Mouse (Mus musculus): ENCODE measurements around the gene Hsd17b14. TPM values are rescaled to one million over a fixed set of nuclear protein-coding genes. Genes with fewer than 3 reads are reported as not detected.
A peak's percentile ranks its signal among the peaks of the same experiment; 100 is the strongest.

The Hsd17b14 gene
- polyA plus RNA-seq, 1 experiment from 2014 or later = 0.45 TPM

DNA sequence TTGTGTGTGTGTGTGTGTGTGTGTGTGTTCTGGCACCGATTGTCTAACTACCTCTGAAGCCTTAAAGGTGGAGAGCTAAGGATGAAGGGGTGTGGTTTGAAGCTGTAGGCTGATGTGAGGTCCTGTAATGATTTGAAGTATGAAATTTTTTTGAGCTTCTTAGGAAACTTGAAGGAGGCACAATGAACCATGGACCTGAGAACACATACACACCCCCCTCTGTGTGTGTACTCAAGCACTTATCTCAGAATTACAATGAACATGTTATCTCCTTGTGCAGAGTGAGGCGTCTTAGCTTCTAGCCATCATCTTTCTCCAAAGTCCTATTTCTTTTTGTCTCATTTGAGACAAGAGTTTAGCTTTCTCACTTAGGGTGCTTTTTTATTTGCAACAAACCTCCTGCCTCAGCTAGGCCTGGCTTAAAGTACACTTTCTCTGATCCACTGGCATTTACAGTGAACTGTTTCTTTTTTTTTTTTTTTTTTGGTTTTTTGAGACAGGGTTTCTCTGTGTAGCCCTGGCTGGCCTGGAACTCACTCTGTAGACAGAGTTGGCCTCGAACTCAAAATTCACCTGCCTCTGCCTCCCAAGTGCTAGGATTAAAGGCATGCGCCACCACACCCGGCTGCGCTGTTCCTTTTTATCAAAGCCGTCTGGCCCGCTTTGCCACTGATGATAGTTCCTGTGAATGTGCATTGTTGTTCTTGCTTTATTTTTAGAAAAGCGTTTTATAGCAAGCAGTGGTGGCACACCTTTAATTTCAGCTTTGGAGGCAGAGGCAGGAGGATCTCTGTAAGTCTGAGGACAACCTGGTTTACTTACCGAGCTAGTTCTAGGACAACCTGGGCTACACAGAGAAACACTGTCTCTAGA, 14.1 kb downstream of the Hsd17b14 start:
- Histone ChIP-seq H3K36me3 (ENCODE audit: control insufficient read depth, insufficient read depth, low read length) (no peaks in the 10 kb centered on the region), H3K4me2 (replicated peaks; ENCODE audit: low read depth, low read length) (peak overlapping the region; percentile 65), H3K27me3 (ENCODE audit: control insufficient read depth, insufficient read depth, low read length) (no peaks in the 10 kb centered on the region), H3K4me1 (replicated peaks; ENCODE audit: control insufficient read depth, insufficient read depth, low read length) (no peaks in the 10 kb centered on the region), H3K9me3 (ENCODE audit: control insufficient read depth, low read length) (no peaks in the 10 kb centered on the region), H3K9ac (ENCODE audit: low read depth, low read length) (peak overlapping the region; percentile 29; the same call in 1 of the 2 replicates), H3K4me3 (ENCODE audit: low read depth, low read length) (peak overlapping the region; percentile 37; the same call in 1 of the 2 replicates), H3K27ac (ENCODE audit: low read depth, low read length) (no peak overlapping the region)
- no peak for DNase-seq (ENCODE audit: low spot score)
- no peak for ATAC-seq (ENCODE audit: low FRiP score)
- 80% methylated on average over 10 of the region's 10 CpGs for WGBS

DNA sequence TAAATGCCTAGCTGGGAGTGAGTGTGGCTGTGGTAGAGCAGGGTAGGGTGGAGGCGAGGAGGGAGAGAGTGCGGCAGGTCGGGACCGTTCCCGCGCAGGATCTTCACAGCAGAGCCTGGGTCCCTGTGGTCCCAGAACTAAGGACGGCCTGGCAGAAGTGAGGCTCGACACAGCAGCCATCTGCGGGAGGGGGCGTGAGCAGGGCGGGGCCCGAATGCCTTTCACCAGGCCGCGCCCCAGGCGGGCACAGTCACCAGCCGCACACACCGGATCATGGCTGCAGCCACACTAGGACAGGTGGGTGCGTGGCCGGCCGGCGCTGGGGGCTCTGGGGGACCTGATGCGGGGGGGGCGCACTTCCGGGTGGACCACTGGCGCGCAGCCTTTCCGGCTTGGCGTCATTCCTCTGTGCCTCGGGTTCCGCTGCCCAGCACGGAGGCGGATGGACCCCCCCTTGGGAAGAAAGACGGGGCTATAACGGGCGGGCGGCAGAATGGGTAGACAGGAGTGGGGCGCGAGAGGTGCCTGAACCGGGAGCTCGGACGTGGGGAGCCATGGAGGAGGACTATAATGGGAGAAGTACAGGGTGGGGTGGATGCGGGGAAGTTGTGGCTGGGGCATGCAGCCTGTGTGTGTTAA, 15.5 kb downstream of the Hsd17b14 start, which contains the start of gene Bcat2:
Gene Bcat2 (plus strand): TSS at position 51 of the 639 bp plus-strand sequence.
- ATAC-seq (ENCODE audit: low FRiP score) (peak; percentile 78), DNase-seq (ENCODE audit: low spot score) (peak; percentile 71)
- H3K27ac ChIP-seq (ENCODE audit: low read depth, low read length) = peak within 1 kb of the TSS; percentile 74
- peak within 1 kb of the TSS; percentile 85 for H3K9ac ChIP-seq (ENCODE audit: low read depth, low read length)
- H3K9me3 ChIP-seq (ENCODE audit: control insufficient read depth, low read length) = no peaks in the 10 kb centered on the region
- H3K4me2 ChIP-seq (replicated peaks; ENCODE audit: low read depth, low read length) = peak within 1 kb of the TSS; percentile 64
- no peaks in the 10 kb centered on the region for H3K36me3 ChIP-seq (ENCODE audit: control insufficient read depth, insufficient read depth, low read length)
- no peaks in the 10 kb centered on the region for H3K4me1 ChIP-seq (replicated peaks; ENCODE audit: control insufficient read depth, insufficient read depth, low read length)
- no peaks in the 10 kb centered on the region for H3K27me3 ChIP-seq (ENCODE audit: control insufficient read depth, insufficient read depth, low read length)
- peak within 1 kb of the TSS; percentile 72 for H3K4me3 ChIP-seq (ENCODE audit: low read depth, low read length)
- WGBS = 1% methylated on average over 35 of the region's 42 CpGs

DNA sequence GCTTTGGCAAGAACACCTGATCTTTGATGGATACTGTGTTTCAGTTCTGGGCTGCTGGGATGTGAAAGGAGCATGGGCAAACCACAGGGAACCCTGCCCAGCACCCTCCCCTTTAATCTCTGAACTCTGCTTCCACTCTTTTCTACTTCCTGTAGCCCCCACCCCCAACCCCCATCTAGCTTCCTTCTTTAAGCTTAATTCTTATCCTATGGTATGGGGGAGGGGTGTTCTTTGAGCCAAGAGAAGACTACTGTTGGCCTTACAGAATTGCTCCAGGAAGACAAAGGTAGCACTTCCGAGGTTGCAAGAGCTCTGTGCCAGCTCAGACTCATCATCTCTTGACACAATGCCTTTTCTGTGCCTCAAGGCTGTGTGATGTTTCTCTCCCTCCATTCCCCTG, 17.3 kb downstream of the Hsd17b14 start:
- Histone ChIP-seq H3K4me1 (replicated peaks; ENCODE audit: control insufficient read depth, insufficient read depth, low read length) (no peaks in the 10 kb centered on the region), H3K27me3 (ENCODE audit: control insufficient read depth, insufficient read depth, low read length) (no peaks in the 10 kb centered on the region), H3K9ac (ENCODE audit: low read depth, low read length) (no peak overlapping the region), H3K27ac (ENCODE audit: low read depth, low read length) (no peak overlapping the region), H3K4me3 (ENCODE audit: low read depth, low read length) (no peak overlapping the region), H3K9me3 (ENCODE audit: control insufficient read depth, low read length) (no peaks in the 10 kb centered on the region), H3K4me2 (replicated peaks; ENCODE audit: low read depth, low read length) (no peak overlapping the region), H3K36me3 (ENCODE audit: control insufficient read depth, insufficient read depth, low read length) (no peaks in the 10 kb centered on the region)
- ATAC-seq (ENCODE audit: low FRiP score) (no peak), DNase-seq (ENCODE audit: low spot score) (no peak)
- 90% methylated on average over 1 of the region's 1 CpGs for WGBS

DNA sequence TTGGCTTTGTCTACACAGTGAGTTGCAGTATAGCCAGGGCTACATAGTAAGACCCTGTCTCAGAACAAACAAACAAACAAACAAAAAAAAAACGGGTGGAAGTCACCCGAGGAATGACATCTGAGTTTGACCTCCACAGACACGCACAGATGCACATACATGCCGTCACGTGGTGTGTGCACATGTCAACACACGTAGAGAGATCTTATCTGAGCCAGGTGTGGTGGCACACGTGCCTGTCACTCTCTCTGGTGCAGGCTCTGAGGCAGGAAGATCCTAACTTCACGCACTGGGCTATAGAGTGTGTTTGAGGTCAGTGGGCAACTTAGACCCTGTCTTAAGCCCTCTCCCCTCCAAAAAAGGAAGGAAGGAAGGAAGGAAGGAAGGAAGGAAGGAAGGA, 19.3 kb downstream of the Hsd17b14 start:
- DNase-seq (ENCODE audit: low spot score) = no peak

DNA sequence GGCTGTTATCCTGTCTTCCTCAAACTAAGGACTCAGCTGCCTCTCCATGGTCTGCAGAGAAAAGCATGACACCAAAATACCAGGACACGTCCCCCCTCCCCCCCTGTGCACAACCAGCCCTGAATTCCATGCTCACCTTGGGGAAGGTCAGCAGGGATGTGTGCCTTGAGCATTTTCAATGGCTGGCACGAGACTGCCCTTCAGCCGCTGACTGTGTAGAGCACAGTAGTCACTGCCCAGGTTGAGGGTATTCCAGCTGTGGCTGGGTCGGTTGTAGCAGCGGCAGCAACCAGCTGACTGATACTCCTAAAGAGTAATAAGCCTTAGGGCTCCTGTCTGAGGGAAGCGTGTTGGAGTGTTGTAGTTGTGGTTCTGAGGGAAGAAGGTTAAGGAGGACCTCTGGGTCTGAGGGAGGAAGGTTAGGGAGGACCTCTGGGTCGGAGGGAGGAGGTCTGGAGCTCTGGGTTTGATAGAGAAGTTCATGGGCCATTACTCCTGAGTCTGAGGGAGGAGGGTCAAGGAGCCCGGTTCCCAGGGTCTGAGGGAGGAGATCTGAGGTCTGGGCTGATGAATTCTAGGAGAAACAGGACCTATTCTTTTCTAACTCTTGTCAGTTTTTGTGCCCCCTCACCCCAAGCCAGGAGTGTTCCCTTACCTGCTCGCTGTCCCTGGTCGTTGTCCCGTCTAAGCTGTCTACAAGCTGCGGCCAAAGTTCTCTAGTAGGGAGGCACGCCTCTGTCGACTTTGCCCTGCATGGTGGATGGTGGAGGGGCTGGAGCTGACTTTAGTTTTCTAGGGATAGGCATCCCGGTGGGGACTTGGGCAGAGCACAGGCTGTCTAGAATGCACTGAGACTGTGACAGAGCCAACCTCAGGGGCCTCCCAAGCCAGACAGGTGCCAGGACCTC, 20.0 kb downstream of the Hsd17b14 start:
- DNase-seq (ENCODE audit: low spot score) = no peak
- Histone ChIP-seq H3K27ac (ENCODE audit: low read depth, low read length) (no peak overlapping the region), H3K9ac (ENCODE audit: low read depth, low read length) (no peak overlapping the region), H3K4me2 (replicated peaks; ENCODE audit: low read depth, low read length) (no peak overlapping the region), H3K4me3 (ENCODE audit: low read depth, low read length) (no peak overlapping the region), H3K27me3 (ENCODE audit: control insufficient read depth, insufficient read depth, low read length) (no peaks in the 10 kb centered on the region), H3K4me1 (replicated peaks; ENCODE audit: control insufficient read depth, insufficient read depth, low read length) (no peaks in the 10 kb centered on the region), H3K9me3 (ENCODE audit: control insufficient read depth, low read length) (no peaks in the 10 kb centered on the region), H3K36me3 (ENCODE audit: control insufficient read depth, insufficient read depth, low read length) (no peaks in the 10 kb centered on the region)
- ATAC-seq (ENCODE audit: low FRiP score) = no peak
- WGBS = 86% methylated on average over 15 of the region's 15 CpGs

More for the DNA sequence above, 19.3 kb downstream of the Hsd17b14 start:
- 82% methylated on average over 8 of the region's 8 CpGs for WGBS
- Histone ChIP-seq H3K4me2 (replicated peaks; ENCODE audit: low read depth, low read length) (no peak overlapping the region), H3K9ac (ENCODE audit: low read depth, low read length) (no peak overlapping the region), H3K36me3 (ENCODE audit: control insufficient read depth, insufficient read depth, low read length) (no peaks in the 10 kb centered on the region), H3K9me3 (ENCODE audit: control insufficient read depth, low read length) (no peaks in the 10 kb centered on the region), H3K4me1 (replicated peaks; ENCODE audit: control insufficient read depth, insufficient read depth, low read length) (no peaks in the 10 kb centered on the region), H3K4me3 (ENCODE audit: low read depth, low read length) (no peak overlapping the region), H3K27me3 (ENCODE audit: control insufficient read depth, insufficient read depth, low read length) (no peaks in the 10 kb centered on the region), H3K27ac (ENCODE audit: low read depth, low read length) (no peak overlapping the region)
- ATAC-seq (ENCODE audit: low FRiP score) = no peak

DNA sequence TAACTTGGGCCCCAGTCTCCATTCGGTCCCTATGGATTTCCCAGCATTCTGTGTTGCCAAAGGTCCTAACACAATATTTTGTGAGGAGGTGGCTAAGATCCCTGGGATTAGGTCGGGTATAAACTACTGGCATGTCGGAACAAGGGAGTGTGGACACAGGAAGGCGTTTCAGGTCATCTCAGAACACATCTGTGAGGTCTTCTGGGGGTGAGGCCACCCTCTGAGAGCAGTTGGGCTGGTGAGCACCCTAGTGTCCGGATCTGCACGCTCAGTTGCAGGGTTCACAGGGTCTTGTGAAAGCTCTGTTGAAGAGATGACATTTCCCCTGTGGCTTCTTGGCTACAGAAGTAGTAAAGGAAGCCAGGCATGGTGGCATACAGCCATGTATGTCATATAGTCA, 31.2 kb downstream of the Hsd17b14 start:
- DNase-seq (ENCODE audit: low spot score) (no peak), ATAC-seq (ENCODE audit: low FRiP score) (no peak)
- H3K4me2 ChIP-seq (replicated peaks; ENCODE audit: low read depth, low read length) = no peak overlapping the region
- no peak overlapping the region for H3K9ac ChIP-seq (ENCODE audit: low read depth, low read length)
- no peaks in the 10 kb centered on the region for H3K27me3 ChIP-seq (ENCODE audit: control insufficient read depth, insufficient read depth, low read length)
- no peak overlapping the region for H3K27ac ChIP-seq (ENCODE audit: low read depth, low read length)
- 88% methylated on average over 6 of the region's 6 CpGs for WGBS
- H3K4me1 ChIP-seq (replicated peaks; ENCODE audit: control insufficient read depth, insufficient read depth, low read length) = no peaks in the 10 kb centered on the region
- H3K4me3 ChIP-seq (ENCODE audit: low read depth, low read length) = no peak overlapping the region
- no peaks in the 10 kb centered on the region for H3K36me3 ChIP-seq (ENCODE audit: control insufficient read depth, insufficient read depth, low read length)
- no peaks in the 10 kb centered on the region for H3K9me3 ChIP-seq (ENCODE audit: control insufficient read depth, low read length)

DNA sequence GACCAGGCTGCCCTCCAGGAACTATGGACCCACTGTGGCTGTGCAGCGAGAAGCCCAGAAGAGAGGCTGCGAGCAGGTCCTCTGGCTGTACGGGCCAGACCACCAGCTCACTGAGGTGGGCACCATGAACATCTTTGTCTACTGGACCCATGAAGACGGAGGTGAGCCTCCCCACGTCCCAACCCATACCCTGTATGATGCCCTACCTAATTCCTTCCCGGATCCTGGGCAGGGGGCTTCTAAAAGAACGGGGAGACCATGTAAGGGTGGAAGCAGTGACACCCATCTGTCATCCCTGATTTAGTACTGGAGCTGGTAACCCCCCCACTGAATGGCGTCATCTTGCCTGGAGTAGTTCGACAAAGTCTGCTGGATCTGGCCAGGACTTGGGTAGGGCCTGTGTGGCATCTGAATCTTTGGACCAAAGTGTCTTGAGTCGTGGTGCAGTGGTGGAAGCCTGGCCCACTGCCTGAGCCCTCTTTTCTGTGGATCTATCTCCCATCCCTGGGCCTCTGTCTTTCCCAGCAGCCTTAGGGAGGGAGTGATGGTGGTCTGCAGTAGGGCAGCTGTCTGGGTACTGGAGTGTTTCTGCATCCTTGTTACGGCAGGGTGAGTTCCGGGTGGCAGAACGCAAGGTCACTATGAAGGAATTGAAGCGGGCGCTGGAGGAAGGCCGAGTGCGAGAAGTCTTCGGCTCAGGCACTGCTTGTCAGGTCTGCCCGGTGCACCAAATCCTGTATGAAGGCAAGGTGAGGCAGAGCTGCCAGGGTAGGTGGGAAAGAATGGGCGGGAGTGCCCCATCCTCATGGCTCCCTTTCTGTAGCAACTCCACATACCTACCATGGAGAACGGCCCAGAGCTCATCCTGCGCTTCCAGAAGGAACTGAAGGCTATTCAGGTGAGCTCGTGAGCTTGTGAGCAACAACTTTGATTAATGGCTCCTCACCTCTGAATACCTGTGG, 33.2 kb downstream of the Hsd17b14 start:
- no peak overlapping the region for H3K9ac ChIP-seq (ENCODE audit: low read depth, low read length)
- 94% methylated on average over 23 of the region's 23 CpGs for WGBS
- no peak overlapping the region for H3K27ac ChIP-seq (ENCODE audit: low read depth, low read length)
- no peak overlapping the region for H3K4me2 ChIP-seq (replicated peaks; ENCODE audit: low read depth, low read length)
- no peaks in the 10 kb centered on the region for H3K9me3 ChIP-seq (ENCODE audit: control insufficient read depth, low read length)
- H3K4me3 ChIP-seq (ENCODE audit: low read depth, low read length) = no peak overlapping the region
- H3K4me1 ChIP-seq (replicated peaks; ENCODE audit: control insufficient read depth, insufficient read depth, low read length) = no peaks in the 10 kb centered on the region
- H3K36me3 ChIP-seq (ENCODE audit: control insufficient read depth, insufficient read depth, low read length) = no peaks in the 10 kb centered on the region
- DNase-seq (ENCODE audit: low spot score) (no peak), ATAC-seq (ENCODE audit: low FRiP score) (no peak)
- H3K27me3 ChIP-seq (ENCODE audit: control insufficient read depth, insufficient read depth, low read length) = no peaks in the 10 kb centered on the region

Data from hindbrain, embryonic 11.5 days (tissue).